10 mouse cellular contexts compared by ENCODE assay signal in genomic region chr9:32443817-32444216, GRCm38 (mm10).
DNase-seq lines count a peak whose midpoint lies in the region; TF ChIP-seq lines count a peak whose summit lies in the region.
"Had no signal": no experiment of that assay in that cellular context is flagged by ENCODE, and none has a peak within 500 bp of the region (broad histone marks: within the 10 kb centered on the region; RNA-seq: fewer than 3 reads in every experiment).

No protein-coding gene starts in this region.

- TF ChIP-seq CTCF in gastrocnemius, adult 2 months (IDR thresholded peaks at IDR 0.05), result no peak

- intact Hi-C loops in gastrocnemius, adult 2 months (cut with DNase I), result no loop called here
- intact Hi-C loops in heart, postnatal 25 days (cut with DNase I), result no loop called here

- peak; percentile 41 for DNase-seq in gastrocnemius, adult 2 months
- no peak for DNase-seq in gastrocnemius, adult 8-10 months (ENCODE audit: low spot score in 2 of 2)
- DNase-seq in NIH3T3 (ENCODE audit: low read depth), result peak; percentile 51
- DNase-seq in forelimb bud, embryonic 11.5 days (ENCODE audit: low read depth, low spot score), result peak; percentile 81
- DNase-seq in heart, postnatal 25 days (ENCODE audit: low spot score), result peak; percentile 42
- DNase-seq in right cerebral cortex, adult 18-20 months, result no peak
- no peak for DNase-seq in thymus, postnatal 14 days
- no peak for DNase-seq in right cerebral cortex, postnatal 4 days
- DNase-seq: cerebellum, adult 11 months had no signal

- no peak overlapping the region for H3K27ac ChIP-seq in gastrocnemius, adult 2 months
- H3K27ac ChIP-seq: forebrain, embryonic 15.5 days had no signal

- no peak overlapping the region for H3K4me3 ChIP-seq in gastrocnemius, adult 2 months
- H3K4me3 ChIP-seq: forebrain, embryonic 15.5 days had no signal

Comparison
In these comparisons a context has a peak if more than half of its experiments do, and no peak if none do; other contexts are left out.
1. DNase-seq: peak in gastrocnemius, adult 2 months (single experiment), NIH3T3 (single experiment), forelimb bud, embryonic 11.5 days (single experiment) and heart, postnatal 25 days (single experiment); none in gastrocnemius, adult 8-10 months (0 of 2), right cerebral cortex, adult 18-20 months (single experiment), thymus, postnatal 14 days (single experiment) and right cerebral cortex, postnatal 4 days (single experiment).